Mouse (Mus musculus): ENCODE measurements around the gene Mt3. TPM values are rescaled to one million over a fixed set of nuclear protein-coding genes. Genes with fewer than 3 reads are reported as not detected.

The Mt3 gene
- total and polyA plus RNA-seq, 3 experiments = not detected

DNA sequence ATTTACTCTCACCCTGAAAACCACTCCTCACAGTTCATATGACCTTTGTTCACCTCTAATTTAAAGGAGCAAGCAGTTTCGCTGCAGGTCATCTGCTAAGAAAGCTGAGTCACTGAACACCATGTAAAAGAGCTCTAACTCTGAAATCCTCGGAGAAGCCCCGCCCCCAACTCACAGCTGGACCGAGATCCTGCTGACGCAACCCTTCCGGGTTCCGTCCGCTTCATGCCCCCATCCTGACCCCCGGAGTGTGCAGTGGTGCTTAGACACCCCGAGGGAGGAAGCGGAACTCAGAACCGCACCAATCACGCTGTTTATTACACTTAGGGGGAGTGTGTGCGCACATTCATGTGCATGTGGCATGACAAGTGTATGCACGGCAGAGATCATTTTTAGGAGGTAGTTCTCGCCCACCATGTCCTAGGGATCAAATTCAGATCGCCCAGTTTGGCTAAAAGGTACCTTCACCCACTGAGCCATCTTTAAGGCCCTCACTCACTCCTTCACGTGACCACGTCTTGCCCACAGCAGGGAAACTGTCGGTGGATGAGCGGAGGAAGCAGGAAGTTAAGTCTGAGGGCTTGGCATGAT, 38.8 kb downstream of the Mt3 start (continued):
- peak; percentile 56 to 88 for TF ChIP-seq POLR2A (IDR thresholded peaks at IDR 0.05; ENCODE audit: control insufficient read depth in 1 of 2, insufficient read depth in 1 of 2, low read depth in 1 of 2, low read length in 2 of 2, poor library complexity in 1 of 2)
- TF ChIP-seq RAD21 (IDR thresholded peaks at IDR 0.05; ENCODE audit: low read depth, low read length) = no peak
- TF ChIP-seq BHLHE40 (IDR thresholded peaks at IDR 0.05; ENCODE audit: borderline replicate concordance, low read depth, low read length) = peak; percentile 86
- TF ChIP-seq USF1 (IDR thresholded peaks at IDR 0.05; ENCODE audit: low read depth, low read length) = peak; percentile 96
- peak; percentile 74 for TF ChIP-seq HCFC1 (IDR thresholded peaks at IDR 0.05; ENCODE audit: low read depth, low read length)
- TF ChIP-seq ZC3H11A (IDR thresholded peaks at IDR 0.05; ENCODE audit: low read depth, low read length) = 0 out of 2 replicates have a peak, but pooled peaks have one; percentile 5
- peak; percentile 68; the same call in 1 of the 2 replicates for TF ChIP-seq GABPA (IDR thresholded peaks at IDR 0.05; ENCODE audit: low read depth, low read length)
- peak; percentile 53; the same call in 1 of the 2 replicates for TF ChIP-seq POLR2AphosphoS5 (IDR thresholded peaks at IDR 0.05; ENCODE audit: borderline replicate concordance, low read depth, low read length)
- no peak for TF ChIP-seq ZNF384 (IDR thresholded peaks at IDR 0.05; ENCODE audit: low read depth, low read length)
- peak; percentile 5 to 64; a peak in 2 of 4 replicates for TF ChIP-seq EP300 (IDR thresholded peaks at IDR 0.05; ENCODE audit: low read depth in 1 of 2, low read length in 2 of 2)
- no peak for TF ChIP-seq JUND (IDR thresholded peaks at IDR 0.05; ENCODE audit: low read depth, low read length)
- TF ChIP-seq MEF2A (IDR thresholded peaks at IDR 0.05; ENCODE audit: extremely low read depth, insufficient replicate concordance, low read depth, low read length, poor library complexity, severe bottlenecking) = no peak
- TF ChIP-seq MXI1 (IDR thresholded peaks at IDR 0.05; ENCODE audit: low read depth, low read length) = peak; percentile 88
- no peak for TF ChIP-seq CHD2 (IDR thresholded peaks at IDR 0.05; ENCODE audit: low read length)
- peak; percentile 93 for TF ChIP-seq ELF1 (IDR thresholded peaks at IDR 0.05; ENCODE audit: low read depth, low read length)
- TF ChIP-seq ZKSCAN1 (IDR thresholded peaks at IDR 0.05; ENCODE audit: low read depth, low read length) = no peak
- peak; percentile 58; the same call in 1 of the 2 replicates for TF ChIP-seq TCF12 (IDR thresholded peaks at IDR 0.05; ENCODE audit: low read depth, low read length)
- TF ChIP-seq MAX (IDR thresholded peaks at IDR 0.05; ENCODE audit: low read length) = peak; percentile 93
- TF ChIP-seq RCOR1 (IDR thresholded peaks at IDR 0.05; ENCODE audit: low read depth, low read length) = 0 out of 2 replicates have a peak, but pooled peaks have one; percentile 26
- peak; percentile 66; the same call in 1 of the 2 replicates for TF ChIP-seq ZMIZ1 (IDR thresholded peaks at IDR 0.05; ENCODE audit: low read depth, low read length)
- no peak; the same call in 1 of the 2 replicates for TF ChIP-seq KAT2A (conservative IDR thresholded peaks at IDR 0.05; ENCODE audit: low read depth, low read length)
- TF ChIP-seq E2F4 (IDR thresholded peaks at IDR 0.05; ENCODE audit: borderline replicate concordance, low read depth, low read length) = peak; percentile 48; the same call in 1 of the 2 replicates

DNA sequence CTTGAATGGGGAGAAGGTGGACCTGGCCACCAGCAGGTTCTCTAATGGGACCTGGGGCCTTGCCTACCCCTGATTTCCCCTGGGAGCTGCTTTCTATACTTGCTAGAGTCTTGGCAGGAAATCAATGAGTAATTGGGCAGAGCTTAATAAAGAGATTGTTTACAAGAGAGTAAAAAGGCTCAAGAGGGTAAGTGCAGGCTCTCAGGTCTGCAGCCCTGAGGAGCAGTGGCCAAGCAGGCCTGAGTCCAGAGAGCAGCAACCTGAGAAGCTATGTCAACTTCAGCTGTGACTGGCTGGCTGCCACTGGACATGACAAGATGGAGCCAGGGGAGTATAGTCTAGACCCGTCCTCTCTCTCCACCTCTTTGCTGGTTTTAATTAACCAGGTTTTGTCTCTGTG, 40.5 kb downstream of the Mt3 start:
- H3K9me3 ChIP-seq (replicated peaks; ENCODE audit: insufficient read depth, low read length) = no peaks in the 10 kb centered on the region
- no peak for TF ChIP-seq RCOR1 (IDR thresholded peaks at IDR 0.05; ENCODE audit: low read depth, low read length)
- no peak for TF ChIP-seq MYB (IDR thresholded peaks at IDR 0.05; ENCODE audit: low read depth, low read length)
- TF ChIP-seq SIN3A (IDR thresholded peaks at IDR 0.05; ENCODE audit: low read length) = no peak
- no peak for TF ChIP-seq NELFE (IDR thresholded peaks at IDR 0.05; ENCODE audit: low read depth, low read length)
- no peak for TF ChIP-seq UBTF (IDR thresholded peaks at IDR 0.05; ENCODE audit: borderline replicate concordance, insufficient read depth, low read depth, low read length)
- no peak for TF ChIP-seq POLR2A (IDR thresholded peaks at IDR 0.05; ENCODE audit: control insufficient read depth in 1 of 2, insufficient read depth in 1 of 2, low read depth in 1 of 2, low read length in 2 of 2, poor library complexity in 1 of 2)
- no peak for TF ChIP-seq ETS1 (IDR thresholded peaks at IDR 0.05; ENCODE audit: low read depth, low read length)
- no peak for TF ChIP-seq POLR2AphosphoS2 (IDR thresholded peaks at IDR 0.05; ENCODE audit: low read length)
- no peak for TF ChIP-seq MXI1 (IDR thresholded peaks at IDR 0.05; ENCODE audit: low read depth, low read length)
- no peak for TF ChIP-seq BHLHE40 (IDR thresholded peaks at IDR 0.05; ENCODE audit: borderline replicate concordance, low read depth, low read length)
- no peak for TF ChIP-seq POLR2AphosphoS5 (IDR thresholded peaks at IDR 0.05; ENCODE audit: borderline replicate concordance, low read depth, low read length)
- no peak for TF ChIP-seq RAD21 (IDR thresholded peaks at IDR 0.05; ENCODE audit: low read depth, low read length)
- TF ChIP-seq MAX (IDR thresholded peaks at IDR 0.05; ENCODE audit: low read length) = no peak
- no peak for TF ChIP-seq USF2 (IDR thresholded peaks at IDR 0.05; ENCODE audit: borderline replicate concordance in 1 of 2, insufficient read depth in 1 of 2, low read depth in 1 of 2, low read length in 2 of 2)
- no peak for TF ChIP-seq EP300 (IDR thresholded peaks at IDR 0.05; ENCODE audit: low read depth in 1 of 2, low read length in 2 of 2)
- no peak for TF ChIP-seq SMC3 (IDR thresholded peaks at IDR 0.05; ENCODE audit: low read depth, low read length)
- TF ChIP-seq HCFC1 (IDR thresholded peaks at IDR 0.05; ENCODE audit: low read depth, low read length) = no peak
- TF ChIP-seq MAFK (IDR thresholded peaks at IDR 0.05; ENCODE audit: borderline replicate concordance, low read depth, low read length) = no peak
- no peaks in the 10 kb centered on the region for H3K27me3 ChIP-seq (ENCODE audit: control insufficient read depth in 1 of 2, insufficient read depth in 2 of 2, low read length in 2 of 2)
- no peak overlapping the region for H3K27ac ChIP-seq (ENCODE audit: control insufficient read depth, low read depth, low read length)
- H3K4me1 ChIP-seq (ENCODE audit: control insufficient read depth in 1 of 2, insufficient read depth in 2 of 2, low read length in 2 of 2) = peaks cover 11 to 23% of the 10 kb centered on the region in 2 experiments
- H3K79me2 ChIP-seq (ENCODE audit: control insufficient read depth, insufficient read depth, low read length, poor library complexity) = no peaks in the 10 kb centered on the region
- no peak overlapping the region for H3K4me3 ChIP-seq (ENCODE audit: control insufficient read depth in 1 of 2, insufficient read depth in 1 of 2, low read depth in 2 of 2, low read length in 2 of 2)
- H3K9ac ChIP-seq (ENCODE audit: control insufficient read depth, low read depth, low read length, poor library complexity, severe bottlenecking) = no peak overlapping the region
- no peak for DNase-seq (ENCODE audit: low read depth, low spot score)
- peaks cover 0 to 22% of the 10 kb centered on the region in 2 experiments; a peak in 2 of 4 replicates for H3K36me3 ChIP-seq (ENCODE audit: control insufficient read depth in 1 of 2, insufficient read depth in 2 of 2, low read length in 2 of 2)
